Mouse (Mus musculus) embryonic fibroblast, embryonic 13.5 days (primary cell): ENCODE data around the gene Hdac10. TPM values are rescaled to one million over a fixed set of nuclear protein-coding genes. Genes with fewer than 3 reads are reported as not detected.

Experiments used
- H3K27ac ChIP-seq: 2 replicates; pipeline ENCODE4 v1.5.1; 2012; ENCODE audit warnings: low read length, control low read depth, inconsistent platforms; ENCODE audit not compliant: insufficient read depth
- H3K4me1 ChIP-seq: 2 replicates; pipeline ENCODE4 v1.6.1; 2011; ENCODE audit warnings: low read length; ENCODE audit not compliant: control insufficient read depth, insufficient read depth
- H3K4me3 ChIP-seq: 2 replicates; pipeline ENCODE4 v1.5.1; 2011; ENCODE audit warnings: mild to moderate bottlenecking, control low read depth, low read length; ENCODE audit not compliant: insufficient read depth
- CTCF ChIP-seq: IDR thresholded peaks from 2 replicates; pipeline ENCODE4 v1.5.1; 2011; ENCODE audit warnings: mild to moderate bottlenecking, control low read depth, low read length, moderate library complexity, borderline replicate concordance; ENCODE audit not compliant: insufficient read depth
- POLR2A ChIP-seq: IDR thresholded peaks from 2 replicates; pipeline ENCODE4 v1.6.1; 2011; ENCODE audit warnings: low read depth, mild to moderate bottlenecking, control low read depth, low read length, moderate library complexity
- polyA plus RNA-seq: library from polyadenylated mRNA; stranded (reverse); fragments of >200 nt; gene quantifications from 2 replicates; pipeline ENCODE4 v1.2.4, GENCODE M21; 2011; ENCODE audit warnings: low read depth; ENCODE audit not compliant: missing spikeins, insufficient read length

Hdac10 gene
- polyA plus RNA-seq, 1 experiment: 7.2 TPM

GRCm38 (mm10) chr15:89149271-89150040 is 21.0 kb upstream of the Hdac10 start, which contains the start of gene Mapk11:
Mapk11 (minus strand) TSS chr15:89149628.
- peak within 1 kb of the TSS; percentile 67 for H3K4me3 ChIP-seq
- H3K27ac ChIP-seq: no peak within 1 kb of the TSS
- H3K4me1 ChIP-seq: no peaks in the 10 kb centered on the region; the same call in 1 of the 2 replicates
- no peak for TF ChIP-seq CTCF
- 0 out of 2 replicates have a peak, but pooled peaks have one; percentile 32 for TF ChIP-seq POLR2A

DNA sequence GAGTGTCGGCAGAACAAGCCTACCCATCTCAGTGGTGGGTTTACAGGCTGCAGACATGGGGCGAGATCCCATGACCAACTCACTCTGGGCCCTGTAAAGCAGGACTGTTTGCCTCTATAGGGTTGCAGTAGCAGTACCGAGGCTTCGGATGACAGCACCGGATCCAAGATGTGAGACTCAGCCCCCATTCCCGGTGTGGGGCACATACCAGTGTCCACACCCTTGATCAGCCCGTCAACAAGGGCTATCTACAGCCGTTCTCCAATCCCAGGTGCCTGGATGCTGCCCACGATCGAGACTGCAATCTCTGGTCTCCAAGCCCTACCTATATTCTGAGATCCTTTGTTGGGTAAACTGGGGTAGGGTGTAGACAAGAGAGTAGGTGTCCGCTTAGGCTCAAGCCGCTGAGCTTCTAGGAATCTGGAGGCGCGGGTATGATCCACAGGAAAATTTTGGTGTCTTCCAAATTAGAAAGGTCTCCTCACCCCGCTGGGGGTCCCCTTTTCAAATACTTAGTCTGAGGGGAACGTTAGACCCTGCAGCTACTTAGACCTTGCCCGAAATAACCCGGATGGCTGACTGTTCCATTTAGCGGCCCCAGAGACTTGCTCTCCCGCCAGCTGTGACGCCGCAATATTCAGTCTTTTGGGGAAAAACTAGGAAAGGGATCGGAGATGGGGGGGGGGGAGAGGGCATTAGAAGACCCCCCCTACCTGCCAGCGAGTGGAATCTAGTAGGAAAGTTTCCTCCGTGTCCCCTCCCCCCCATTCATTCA is 20.2 kb upstream of the Hdac10 start:
- no peak overlapping the region for H3K27ac ChIP-seq
- H3K4me3 ChIP-seq: peak overlapping the region; percentile 67
- no peaks in the 10 kb centered on the region; the same call in 1 of the 2 replicates for H3K4me1 ChIP-seq
- TF ChIP-seq POLR2A (no peak), CTCF (no peak)

- Histone ChIP-seq H3K4me1 (no peaks in the 10 kb centered on the region; the same call in 1 of the 2 replicates), H3K4me3 (no peak overlapping the region), H3K27ac (no peak overlapping the region)
- no peak for TF ChIP-seq CTCF
- TF ChIP-seq POLR2A: no peak
Measured at GRCm38 (mm10) chr15:89147895-89148294, 19.4 kb upstream of the Hdac10 start.

- TF ChIP-seq POLR2A: no peak
- no peak for TF ChIP-seq CTCF
- no peak overlapping the region for H3K4me3 ChIP-seq
- H3K27ac ChIP-seq: no peak overlapping the region
- H3K4me1 ChIP-seq: no peaks in the 10 kb centered on the region; the same call in 1 of the 2 replicates
Measured at GRCm38 (mm10) chr15:89147456-89147855, 19.0 kb upstream of the Hdac10 start.

DNA sequence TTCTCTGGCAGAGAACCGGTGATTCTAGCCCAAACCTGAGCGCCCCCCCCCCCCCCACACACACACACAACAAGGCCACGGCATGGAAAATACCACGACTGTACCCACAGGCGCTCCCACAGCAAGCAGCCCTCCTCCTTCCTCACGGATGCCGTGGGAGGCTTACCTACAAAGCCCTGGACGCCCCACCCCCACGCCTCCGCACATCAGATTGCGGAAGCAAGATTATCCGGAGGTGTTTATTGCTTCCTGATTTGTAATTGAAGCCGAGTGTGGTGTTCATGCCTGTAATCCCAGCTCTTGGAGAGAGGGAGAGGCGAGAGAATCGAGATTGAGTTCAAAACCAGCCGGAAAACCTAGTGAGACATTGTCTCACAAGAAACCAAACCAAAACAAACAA is 18.5 kb upstream of the Hdac10 start:
- TF ChIP-seq POLR2A (no peak), CTCF (no peak)
- Histone ChIP-seq H3K4me3 (no peak overlapping the region), H3K27ac (no peak overlapping the region), H3K4me1 (no peaks in the 10 kb centered on the region; the same call in 1 of the 2 replicates)

- Histone ChIP-seq H3K4me3 (no peak overlapping the region), H3K27ac (no peak overlapping the region), H3K4me1 (no peaks in the 10 kb centered on the region; the same call in 1 of the 2 replicates)
- no peak for TF ChIP-seq CTCF
- no peak for TF ChIP-seq POLR2A
Measured at GRCm38 (mm10) chr15:89146537-89146936, 18.0 kb upstream of the Hdac10 start.

DNA sequence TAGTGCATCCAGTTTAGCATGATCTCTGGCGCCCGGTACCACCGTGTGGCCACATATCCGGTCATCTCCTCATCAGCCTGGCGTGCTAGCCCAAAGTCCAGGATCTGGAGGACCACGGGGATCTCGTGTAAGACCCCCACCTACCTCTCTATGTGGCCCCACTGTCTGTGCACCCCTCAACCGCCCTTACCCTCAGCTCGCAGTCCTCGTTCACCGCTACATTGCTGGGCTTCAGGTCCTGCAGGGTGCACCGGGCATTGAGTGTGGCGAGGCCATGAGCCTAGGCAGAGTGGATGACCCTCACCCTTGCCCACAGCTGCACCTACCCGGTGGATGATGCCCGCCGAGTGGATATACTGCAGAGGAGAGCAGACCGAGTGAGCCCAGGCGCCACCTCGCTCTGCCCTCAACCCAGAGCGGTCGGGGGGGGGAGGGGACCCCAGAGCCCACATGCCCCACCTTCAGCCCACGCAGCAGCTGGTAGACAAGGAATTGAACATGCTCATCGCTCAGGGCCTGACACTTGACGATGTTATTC is 17.4 kb upstream of the Hdac10 start:
- Histone ChIP-seq H3K4me1 (no peaks in the 10 kb centered on the region; the same call in 1 of the 2 replicates), H3K27ac (no peak overlapping the region), H3K4me3 (no peak overlapping the region)
- TF ChIP-seq POLR2A (no peak), CTCF (no peak)

DNA sequence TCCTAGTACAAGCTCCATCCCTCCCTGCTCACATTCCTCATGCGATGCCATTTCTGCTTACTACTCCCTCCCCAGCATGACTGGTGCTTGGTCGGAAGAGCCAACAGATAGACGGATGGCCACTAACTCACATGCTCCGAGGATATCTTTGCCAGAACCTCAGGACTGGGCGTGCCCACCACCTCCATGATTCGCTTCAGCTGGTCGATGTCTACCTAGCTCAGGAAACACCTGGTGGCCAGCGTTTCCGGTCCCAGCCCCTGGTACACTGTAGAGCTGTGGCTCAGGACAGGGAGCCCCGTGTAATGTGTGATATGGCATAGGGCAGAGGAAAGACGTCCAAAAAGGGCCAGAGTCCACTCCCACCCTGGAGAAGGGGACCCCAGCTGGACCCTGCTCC is 16.5 kb upstream of the Hdac10 start:
- Histone ChIP-seq H3K27ac (no peak overlapping the region), H3K4me3 (no peak overlapping the region), H3K4me1 (no peaks in the 10 kb centered on the region; the same call in 1 of the 2 replicates)
- TF ChIP-seq POLR2A: no peak
- no peak for TF ChIP-seq CTCF

DNA sequence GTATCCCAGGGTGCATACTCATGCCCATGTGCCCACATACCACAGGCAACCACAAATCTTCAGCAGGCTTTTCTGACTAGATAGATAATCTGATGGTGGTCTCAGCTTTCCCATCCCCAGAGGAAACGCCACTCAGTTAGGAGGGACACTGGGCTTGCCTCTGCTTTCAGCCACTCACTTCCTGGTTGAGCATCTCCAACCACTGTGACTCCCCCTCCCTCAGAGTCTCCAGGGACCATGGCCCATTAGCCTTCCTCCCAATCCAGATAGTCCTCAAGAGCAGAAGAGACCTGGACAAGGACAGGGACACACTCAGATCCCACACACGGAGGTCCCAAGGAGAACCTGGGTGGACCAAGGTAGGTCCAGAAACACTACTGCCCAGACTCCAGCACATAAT is 14.6 kb upstream of the Hdac10 start:
- no peaks in the 10 kb centered on the region for H3K4me1 ChIP-seq
- TF ChIP-seq CTCF (no peak), POLR2A (no peak)
- H3K4me3 ChIP-seq: no peak overlapping the region
- H3K27ac ChIP-seq: no peak overlapping the region

- TF ChIP-seq CTCF (no peak), POLR2A (no peak)
- no peak overlapping the region for H3K4me3 ChIP-seq
- H3K27ac ChIP-seq: no peak overlapping the region
- H3K4me1 ChIP-seq: no peaks in the 10 kb centered on the region
Measured at GRCm38 (mm10) chr15:89141905-89142304, 13.4 kb upstream of the Hdac10 start.

DNA sequence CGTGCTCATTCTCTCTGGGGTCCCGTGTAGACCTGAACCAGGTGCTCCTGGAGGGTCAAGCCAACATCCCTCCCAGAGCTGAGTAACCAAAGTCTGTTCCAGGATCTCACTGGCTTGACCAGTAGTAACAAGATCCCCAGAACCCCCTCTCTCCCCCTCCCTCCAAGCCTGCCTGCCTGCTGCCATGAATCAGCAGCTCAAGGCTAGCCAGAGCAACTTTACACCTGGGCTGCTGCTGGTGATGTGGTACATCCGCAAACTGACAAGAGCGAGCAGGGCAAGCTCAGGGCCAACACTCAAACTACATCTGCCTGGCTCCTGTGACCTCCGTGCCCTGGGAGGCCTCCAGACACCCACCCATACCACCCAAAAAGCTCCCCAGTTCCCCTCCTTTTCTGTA is 12.9 kb upstream of the Hdac10 start:
- H3K27ac ChIP-seq: no peak overlapping the region
- no peak for TF ChIP-seq POLR2A
- TF ChIP-seq CTCF: no peak
- H3K4me1 ChIP-seq: no peaks in the 10 kb centered on the region
- H3K4me3 ChIP-seq: no peak overlapping the region
